Mouse (Mus musculus): ENCODE data around the gene Scimp. TPM values are rescaled to one million over a fixed set of nuclear protein-coding genes. Genes with fewer than 3 reads are reported as not detected.

The Scimp gene
- polyA plus RNA-seq, 1 experiment from 2014 or later: 2.6 TPM

GRCm38 (mm10) chr11:70808101-70808500 is 4.3 kb downstream of the Scimp start:
- DNase-seq: no peak
- WGBS (ENCODE audit: insufficient replicate concordance): 47% methylated on average over 3 of the region's 3 CpGs
- H3K27me3 ChIP-seq (ENCODE audit: insufficient read depth, low read length): no peaks in the 10 kb centered on the region
- H3K4me3 ChIP-seq (ENCODE audit: low read depth, low read length): no peak overlapping the region
- H3K9me3 ChIP-seq (ENCODE audit: low read length): no peaks in the 10 kb centered on the region
- H3K4me1 ChIP-seq (ENCODE audit: insufficient read depth): peaks cover 21% of the 10 kb centered on the region
- ATAC-seq: no peak
- H3K4me2 ChIP-seq (ENCODE audit: low read depth, low read length): no peak overlapping the region
- no peaks in the 10 kb centered on the region for H3K36me3 ChIP-seq (replicated peaks; ENCODE audit: insufficient read depth, low read length)
- no peak for TF ChIP-seq CTCF (IDR thresholded peaks at IDR 0.05; ENCODE audit: low read depth)
- no peak overlapping the region for H3K9ac ChIP-seq (replicated peaks)
- H3K27ac ChIP-seq (ENCODE audit: low read depth): no peak overlapping the region

- TF ChIP-seq EP300 (IDR thresholded peaks at IDR 0.05; ENCODE audit: low read depth): no peak
- TF ChIP-seq CTCF (IDR thresholded peaks at IDR 0.05; ENCODE audit: low read depth): no peak
- Histone ChIP-seq H3K27ac (ENCODE audit: low read depth) (no peak overlapping the region), H3K4me3 (ENCODE audit: low read depth, low read length) (no peak overlapping the region), H3K36me3 (replicated peaks; ENCODE audit: insufficient read depth, low read length) (no peaks in the 10 kb centered on the region), H3K27me3 (ENCODE audit: insufficient read depth, low read length) (no peaks in the 10 kb centered on the region), H3K4me1 (ENCODE audit: insufficient read depth) (peaks cover 20% of the 10 kb centered on the region), H3K9me3 (ENCODE audit: low read length) (no peaks in the 10 kb centered on the region), H3K9ac (replicated peaks) (no peak overlapping the region), H3K4me2 (ENCODE audit: low read depth, low read length) (no peak overlapping the region)
- DNase-seq (no peak), ATAC-seq (no peak)
- WGBS (ENCODE audit: insufficient replicate concordance): 68% methylated on average over 4 of the region's 4 CpGs
Observed at GRCm38 (mm10) chr11:70807630-70808029, 4.8 kb downstream of the Scimp start.

GRCm38 (mm10) chr11:70806697-70807096 is 5.7 kb downstream of the Scimp start:
- H3K4me2 ChIP-seq (ENCODE audit: low read depth, low read length): no peak overlapping the region
- H3K4me1 ChIP-seq (ENCODE audit: insufficient read depth): peaks cover 15% of the 10 kb centered on the region
- H3K27ac ChIP-seq (ENCODE audit: low read depth): no peak overlapping the region
- H3K9me3 ChIP-seq (ENCODE audit: low read length): no peaks in the 10 kb centered on the region
- no peak overlapping the region for H3K9ac ChIP-seq (replicated peaks)
- H3K4me3 ChIP-seq (ENCODE audit: low read depth, low read length): no peak overlapping the region
- TF ChIP-seq CTCF (IDR thresholded peaks at IDR 0.05; ENCODE audit: low read depth) (no peak), EP300 (IDR thresholded peaks at IDR 0.05; ENCODE audit: low read depth) (no peak)
- H3K27me3 ChIP-seq (ENCODE audit: insufficient read depth, low read length): no peaks in the 10 kb centered on the region
- WGBS (ENCODE audit: insufficient replicate concordance): 26% methylated on average over 4 of the region's 4 CpGs
- ATAC-seq (no peak), DNase-seq (no peak)
- no peaks in the 10 kb centered on the region for H3K36me3 ChIP-seq (replicated peaks; ENCODE audit: insufficient read depth, low read length)

GRCm38 (mm10) chr11:70805641-70806175 is 6.7 kb downstream of the Scimp start:
- Histone ChIP-seq H3K9me3 (ENCODE audit: low read length) (no peaks in the 10 kb centered on the region), H3K9ac (replicated peaks) (no peak overlapping the region), H3K36me3 (replicated peaks; ENCODE audit: insufficient read depth, low read length) (no peaks in the 10 kb centered on the region), H3K4me1 (ENCODE audit: insufficient read depth) (peaks cover 15% of the 10 kb centered on the region), H3K27me3 (ENCODE audit: insufficient read depth, low read length) (no peaks in the 10 kb centered on the region), H3K27ac (ENCODE audit: low read depth) (peak overlapping the region; percentile 62), H3K4me3 (ENCODE audit: low read depth, low read length) (no peak overlapping the region), H3K4me2 (ENCODE audit: low read depth, low read length) (peak overlapping the region; percentile 40)
- no peak for ATAC-seq
- no peak for DNase-seq
- TF ChIP-seq CTCF (IDR thresholded peaks at IDR 0.05; ENCODE audit: low read depth) (no peak), EP300 (IDR thresholded peaks at IDR 0.05; ENCODE audit: low read depth) (no peak)
- WGBS (ENCODE audit: insufficient replicate concordance): 53% methylated on average over 5 of the region's 8 CpGs

- TF ChIP-seq CTCF (IDR thresholded peaks at IDR 0.05; ENCODE audit: low read depth) (no peak), EP300 (IDR thresholded peaks at IDR 0.05; ENCODE audit: low read depth) (no peak)
- Histone ChIP-seq H3K9ac (replicated peaks) (no peak overlapping the region), H3K4me3 (ENCODE audit: low read depth, low read length) (no peak overlapping the region), H3K9me3 (ENCODE audit: low read length) (no peaks in the 10 kb centered on the region), H3K4me1 (ENCODE audit: insufficient read depth) (peaks cover 15% of the 10 kb centered on the region), H3K27me3 (ENCODE audit: insufficient read depth, low read length) (no peaks in the 10 kb centered on the region), H3K27ac (ENCODE audit: low read depth) (peak overlapping the region; percentile 62; the same call in 1 of the 2 replicates), H3K4me2 (ENCODE audit: low read depth, low read length) (no peak overlapping the region), H3K36me3 (replicated peaks; ENCODE audit: insufficient read depth, low read length) (no peaks in the 10 kb centered on the region)
- DNase-seq (no peak), ATAC-seq (no peak)
- 63% methylated on average over 3 of the region's 3 CpGs for WGBS (ENCODE audit: insufficient replicate concordance)
Observed at GRCm38 (mm10) chr11:70804395-70804794, 8.0 kb downstream of the Scimp start.

GRCm38 (mm10) chr11:70803711-70804200 is 8.6 kb downstream of the Scimp start:
- no peak overlapping the region for H3K27ac ChIP-seq (ENCODE audit: low read depth)
- H3K4me1 ChIP-seq (ENCODE audit: insufficient read depth): peaks cover 15% of the 10 kb centered on the region
- H3K27me3 ChIP-seq (ENCODE audit: insufficient read depth, low read length): no peaks in the 10 kb centered on the region
- TF ChIP-seq CTCF (IDR thresholded peaks at IDR 0.05; ENCODE audit: low read depth) (no peak), EP300 (IDR thresholded peaks at IDR 0.05; ENCODE audit: low read depth) (no peak)
- H3K4me2 ChIP-seq (ENCODE audit: low read depth, low read length): no peak overlapping the region
- no peak overlapping the region for H3K4me3 ChIP-seq (ENCODE audit: low read depth, low read length)
- ATAC-seq: no peak
- no peaks in the 10 kb centered on the region for H3K9me3 ChIP-seq (ENCODE audit: low read length)
- DNase-seq: no peak
- no peak overlapping the region for H3K9ac ChIP-seq (replicated peaks)
- 26% methylated on average over 6 of the region's 6 CpGs for WGBS (ENCODE audit: insufficient replicate concordance)
- no peaks in the 10 kb centered on the region for H3K36me3 ChIP-seq (replicated peaks; ENCODE audit: insufficient read depth, low read length)

All from liver, postnatal 0 days (tissue).